Mouse (Mus musculus) kidney, postnatal 0 days (tissue): ENCODE data around the gene Cntn2. TPM values are rescaled to one million over a fixed set of nuclear protein-coding genes. Genes with fewer than 3 reads are reported as not detected.
"Not testable (repeated sequence)": the region's sequence is repeated elsewhere in the genome, so short reads cannot be mapped to it uniquely, and the experiment has no call there.

Experiments used
- ATAC-seq: fragments of 200-750 bp; cut with Nextera tagmentation; replicated peaks from 2 replicates; pipeline ENCODE4 v1.8.0; 2017; ENCODE audit warnings: low read depth, moderate number of reproducible peaks, moderate TSS enrichment, moderate library complexity; ENCODE audit not compliant: low FRiP score
- DNase-seq: peaks from one replicate; pipeline ENCODE4 v3.0.0-alpha.2; 2016; ENCODE audit warnings: low spot score
- H3K27ac ChIP-seq: fragments of 300-500 bp; sonication (generic); 2 replicates; pipeline ENCODE4 v1.5.1; 2014; ENCODE audit warnings: mild to moderate bottlenecking
- H3K27me3 ChIP-seq: fragments of 300-500 bp; sonication (generic); 2 replicates; pipeline ENCODE4 v1.6.1; 2014; ENCODE audit warnings: low read length, mixed read lengths; ENCODE audit not compliant: insufficient read depth
- H3K36me3 ChIP-seq: fragments of 300-500 bp; sonication (generic); 2 replicates; pipeline ENCODE4 v1.6.1; 2014; ENCODE audit warnings: low read length, mixed read lengths; ENCODE audit not compliant: insufficient read depth
- H3K4me1 ChIP-seq: fragments of 300-500 bp; sonication (generic); replicated peaks from 2 replicates; pipeline ENCODE4 v1.6.1; 2014; ENCODE audit warnings: antibody characterized with exemption, low read length, mixed read lengths; ENCODE audit not compliant: insufficient read depth
- H3K4me2 ChIP-seq: fragments of 300-500 bp; sonication (generic); 2 replicates; pipeline ENCODE4 v1.6.1; 2014; ENCODE audit warnings: mild to moderate bottlenecking, low read length, moderate library complexity, mixed read lengths
- H3K4me3 ChIP-seq: fragments of 300-500 bp; sonication (generic); replicated peaks from 2 replicates; pipeline ENCODE4 v1.5.1; 2014; ENCODE audit warnings: low read depth, low read length
- H3K9ac ChIP-seq: fragments of 300-500 bp; sonication (generic); 2 replicates; pipeline ENCODE4 v1.6.1; 2014; ENCODE audit warnings: low read depth, low read length
- H3K9me3 ChIP-seq: fragments of 300-500 bp; sonication (generic); replicated peaks from 2 replicates; pipeline ENCODE4 v1.6.1; 2016; ENCODE audit warnings: low read length, inconsistent platforms, mixed read lengths
- CTCF ChIP-seq: IDR thresholded peaks from 2 replicates; pipeline ENCODE4 v1.5.1; 2016; ENCODE audit warnings: antibody characterized with exemption, low read depth, mild to moderate bottlenecking, moderate library complexity
- WGBS: fragments of 180-500 bp; shearing (Covaris S2); extraction: QIAGEN DNeasy Blood & Tissue Kit; methylation state at CpG from one replicate; pipeline ENCODE4 v1.1.7; 2014; 5-methylcytosine and 5-hydroxymethylcytosine counted together
- polyA plus RNA-seq: library from polyadenylated mRNA; unstranded; fragments of >200 nt; fragmentation: Nextera tagmentation; extraction: Ambion mirVana; gene quantifications from 2 replicates; pipeline ENCODE4 v1.2.1, GENCODE M21; 2015

Gene Cntn2
- polyA plus RNA-seq, 1 experiment from 2014 or later = 0.13 TPM

DNA sequence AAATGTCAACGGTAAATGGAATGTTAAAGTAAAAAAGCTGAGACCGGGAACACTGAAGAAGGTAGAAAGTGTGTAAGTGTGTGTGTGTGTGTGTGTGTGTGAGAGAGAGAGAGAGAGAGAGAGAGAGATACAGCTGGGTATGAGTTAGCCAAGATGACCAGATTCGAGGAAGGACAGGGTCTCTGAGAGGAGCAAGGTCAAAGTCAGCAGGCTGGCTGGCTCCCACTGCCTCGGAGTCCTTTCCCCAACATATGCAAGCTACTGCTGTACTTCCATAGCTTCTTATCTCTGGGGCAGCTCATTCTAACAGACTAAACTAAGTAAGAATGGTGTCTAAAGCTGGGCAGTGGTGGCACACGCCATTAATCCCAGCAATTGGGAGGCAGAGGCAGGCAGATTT, 71.6 kb downstream of the Cntn2 start:
- DNase-seq (no peak), ATAC-seq (no peak)
- no peaks in the 10 kb centered on the region for H3K9me3 ChIP-seq
- no peaks in the 10 kb centered on the region for H3K27me3 ChIP-seq
- TF ChIP-seq CTCF = no peak
- H3K4me1 ChIP-seq = no peaks in the 10 kb centered on the region
- no peak overlapping the region for H3K9ac ChIP-seq
- H3K4me3 ChIP-seq = no peak overlapping the region
- 0 out of 2 replicates have a peak, but pooled peaks cover 5% of the 10 kb centered on the region for H3K36me3 ChIP-seq
- 95% methylated on average over 5 of the region's 5 CpGs for WGBS
- no peak overlapping the region for H3K4me2 ChIP-seq
- no peak overlapping the region for H3K27ac ChIP-seq

DNA sequence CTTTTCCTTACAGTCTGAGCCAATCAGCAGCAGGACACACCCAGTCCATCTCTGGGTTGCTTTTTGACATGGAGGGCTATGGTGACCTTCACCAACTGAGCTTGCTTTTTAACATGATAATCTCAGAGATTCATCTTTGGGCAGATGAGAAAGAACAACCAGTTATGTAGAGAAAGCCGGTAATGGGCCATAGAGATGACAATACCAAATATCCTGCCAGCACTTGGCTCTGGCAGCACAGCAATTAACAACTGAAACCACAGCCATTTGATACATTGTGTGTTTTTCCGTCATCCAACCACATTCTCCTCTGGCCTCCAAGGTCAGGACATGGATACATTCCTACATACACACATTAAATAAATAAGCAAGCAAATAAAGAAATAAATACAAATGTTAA, 72.0 kb downstream of the Cntn2 start:
- Histone ChIP-seq H3K27me3 (no peaks in the 10 kb centered on the region), H3K9ac (no peak overlapping the region), H3K9me3 (no peaks in the 10 kb centered on the region), H3K4me2 (no peak overlapping the region), H3K27ac (no peak overlapping the region), H3K4me1 (no peaks in the 10 kb centered on the region), H3K4me3 (no peak overlapping the region), H3K36me3 (0 out of 2 replicates have a peak, but pooled peaks cover 6% of the 10 kb centered on the region)
- DNase-seq (no peak), ATAC-seq (no peak)
- 78% methylated on average over 2 of the region's 2 CpGs for whole genome bisulfite sequencing
- no peak for TF ChIP-seq CTCF

DNA sequence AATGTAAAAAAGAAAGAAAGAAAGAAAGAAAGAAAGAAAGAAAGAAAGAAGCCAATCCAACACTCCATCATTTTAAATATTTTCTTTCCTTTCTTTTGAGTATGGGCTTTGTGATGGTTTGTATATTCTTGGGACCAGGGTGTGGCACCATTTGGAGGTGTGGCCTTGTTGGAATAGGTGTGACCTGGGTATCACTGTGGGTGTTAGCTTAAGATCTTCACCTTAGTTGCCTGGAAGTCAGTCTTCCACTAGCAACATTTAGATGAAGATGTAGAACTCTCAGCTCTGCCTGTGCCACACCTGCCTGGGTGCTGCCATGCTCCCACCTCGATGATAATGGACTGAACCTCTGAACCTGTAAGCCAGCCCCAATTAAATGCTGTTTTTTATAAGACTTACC, 73.0 kb downstream of the Cntn2 start:
- H3K9ac ChIP-seq, DNase-seq, H3K9me3 ChIP-seq, ATAC-seq, H3K27me3 ChIP-seq, H3K4me1 ChIP-seq, H3K27ac ChIP-seq, H3K4me2 ChIP-seq, H3K4me3 ChIP-seq: not testable (repeated sequence)
- 86% methylated on average over 1 of the region's 1 CpGs for WGBS
- H3K36me3 ChIP-seq = 0 out of 2 replicates have a peak, but pooled peaks cover 12% of the 10 kb centered on the region

DNA sequence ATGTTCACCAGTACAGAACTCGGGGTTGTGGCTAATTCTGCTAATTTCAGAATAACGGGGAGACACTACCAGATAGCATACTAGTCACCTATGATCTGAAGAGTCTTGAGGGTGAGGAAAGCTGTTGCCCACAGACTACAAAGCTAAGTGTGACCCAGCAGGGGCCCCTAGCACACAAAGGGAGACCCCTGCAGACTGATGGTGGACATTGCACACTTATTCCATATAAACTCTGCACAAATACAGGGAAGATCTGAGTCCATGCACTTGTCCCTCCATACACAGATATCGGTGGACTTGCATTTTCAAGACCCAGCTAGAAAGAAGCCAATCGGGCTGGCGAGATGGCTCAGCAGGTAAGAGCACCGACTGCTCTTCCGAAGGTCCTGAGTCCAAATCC, 73.5 kb downstream of the Cntn2 start:
- Histone ChIP-seq H3K9ac (no peak overlapping the region), H3K27me3 (no peaks in the 10 kb centered on the region), H3K4me1 (no peaks in the 10 kb centered on the region), H3K9me3 (no peaks in the 10 kb centered on the region), H3K36me3 (0 out of 2 replicates have a peak, but pooled peaks cover 17% of the 10 kb centered on the region), H3K4me3 (no peak overlapping the region), H3K4me2 (no peak overlapping the region), H3K27ac (no peak overlapping the region)
- TF ChIP-seq CTCF = peak; percentile 34; the same call in 1 of the 2 replicates
- ATAC-seq (no peak), DNase-seq (no peak)
- WGBS = 90% methylated on average over 7 of the region's 7 CpGs

DNA sequence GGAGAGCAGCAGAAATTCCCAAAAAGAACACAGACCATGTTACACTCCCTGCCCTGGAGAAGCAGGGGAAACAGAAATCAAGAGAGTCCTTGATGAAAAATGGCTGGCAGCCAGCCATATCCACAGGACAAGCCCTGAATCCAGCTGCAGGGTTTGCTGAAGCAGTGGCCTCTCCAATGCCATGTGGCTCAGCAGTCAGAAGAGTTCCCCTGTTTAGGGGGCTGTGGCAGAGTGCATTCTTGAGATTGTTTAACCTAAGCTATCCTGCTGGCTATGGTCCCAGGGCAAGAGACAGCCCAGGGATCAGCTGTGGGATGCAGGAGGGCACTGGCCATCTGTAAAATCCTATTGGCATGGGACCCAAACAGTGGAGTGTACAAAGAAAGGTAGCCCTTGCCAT, 74.1 kb downstream of the Cntn2 start:
- Histone ChIP-seq H3K36me3 (peaks cover 23% of the 10 kb centered on the region; the same call in 1 of the 2 replicates), H3K27ac (no peak overlapping the region), H3K9me3 (no peaks in the 10 kb centered on the region), H3K4me3 (no peak overlapping the region), H3K4me1 (no peaks in the 10 kb centered on the region), H3K9ac (no peak overlapping the region), H3K4me2 (no peak overlapping the region), H3K27me3 (no peaks in the 10 kb centered on the region)
- DNase-seq (peak; percentile 5), ATAC-seq (no peak)
- no peak for TF ChIP-seq CTCF

DNA sequence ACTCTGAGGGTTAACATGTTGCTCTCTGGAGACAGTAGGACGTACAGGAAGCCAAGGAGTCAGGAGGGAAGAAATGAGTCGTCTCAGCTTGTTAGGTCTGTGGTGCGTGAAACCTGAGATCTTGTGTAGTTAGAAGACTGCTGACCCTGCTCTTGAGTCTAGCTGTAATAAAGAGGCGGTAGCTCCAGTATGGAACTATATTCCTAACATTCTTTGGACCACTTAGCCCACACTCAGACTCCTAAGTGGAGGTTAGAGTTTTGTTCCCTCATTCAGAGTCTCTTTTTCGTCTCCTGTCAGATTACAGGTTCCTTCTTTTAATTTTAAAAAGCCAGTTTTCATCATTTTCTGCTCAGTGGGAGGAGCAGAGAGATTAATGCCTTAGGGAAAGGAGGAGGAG, 78.4 kb downstream of the Cntn2 start:
- 56% methylated on average over 5 of the region's 5 CpGs for WGBS
- Histone ChIP-seq H3K4me2 (no peak overlapping the region), H3K36me3 (peaks cover 41% of the 10 kb centered on the region), H3K4me3 (no peak overlapping the region), H3K27ac (no peak overlapping the region), H3K9me3 (no peaks in the 10 kb centered on the region), H3K27me3 (no peaks in the 10 kb centered on the region), H3K9ac (no peak overlapping the region), H3K4me1 (no peaks in the 10 kb centered on the region)
- DNase-seq = no peak
- no peak for ATAC-seq
- TF ChIP-seq CTCF = no peak

Other genes starting within 250 kb of the Cntn2 start
- gene Klhdc8a, start 244.6 kb downstream of the Cntn2 start, polyA plus RNA-seq = 4.1 and 5.0 TPM in 2 replicates
- 8.7 and 9.6 TPM in 2 replicates for gene Nuak2, start 227.1 kb downstream of the Cntn2 start, polyA plus RNA-seq
- 4.3 and 4.5 TPM in 2 replicates for gene Tmcc2, start 152.0 kb downstream of the Cntn2 start, polyA plus RNA-seq
- gene Dstyk, start 125.7 kb downstream of the Cntn2 start, polyA plus RNA-seq = 12.5 and 13.9 TPM in 2 replicates
- 29.7 and 30.1 TPM in 2 replicates for gene Rbbp5, start 65.9 kb downstream of the Cntn2 start, polyA plus RNA-seq
- 0.99 and 1.3 TPM in 2 replicates for gene Tmem81, start 37.0 kb downstream of the Cntn2 start, polyA plus RNA-seq
- 0.12 and 0.68 TPM in 2 replicates for gene Nfasc, start 198.5 kb upstream of the Cntn2 start, polyA plus RNA-seq